Mouse (Mus musculus) brain, embryonic 14.5 days (tissue): ENCODE results near the gene Ero1l.

Source experiments
- CTCF ChIP-seq: fragments of 200-500 bp; IDR thresholded peaks from 2 replicates; pipeline ENCODE4 v1.5.1; 2012; ENCODE audit warnings: inconsistent platforms, mild to moderate bottlenecking, moderate library complexity, borderline replicate concordance; ENCODE audit not compliant: insufficient read depth, insufficient read length; ENCODE audit errors: extremely low read depth
- POLR2A ChIP-seq: fragments of 200-500 bp; IDR thresholded peaks from 2 replicates; pipeline ENCODE4 v1.6.1; 2012; ENCODE audit warnings: mild to moderate bottlenecking, inconsistent platforms, borderline replicate concordance; ENCODE audit not compliant: poor library complexity, insufficient read depth, insufficient read length, severe bottlenecking; ENCODE audit errors: extremely low read depth

DNA sequence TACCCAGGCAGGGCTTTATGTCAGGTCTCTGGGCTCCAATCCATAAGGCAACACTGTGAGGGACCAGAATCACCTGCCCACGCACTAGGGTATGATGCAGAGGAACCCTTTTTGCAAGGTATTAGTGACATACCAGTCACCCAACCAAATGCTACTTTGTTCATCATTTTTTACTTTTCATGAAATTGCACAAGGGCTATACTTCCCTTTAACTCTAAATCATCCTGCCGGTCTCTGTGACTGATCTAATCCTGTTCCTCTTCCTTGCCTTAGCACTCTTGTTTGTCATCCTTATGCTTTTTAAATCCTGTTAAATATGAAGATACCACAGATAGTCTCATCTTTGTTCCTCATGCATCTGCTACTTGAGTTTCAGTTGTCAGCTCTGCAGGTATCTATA, 79.5 kb downstream of the Ero1l start:
- TF ChIP-seq CTCF, result no peak
- TF ChIP-seq POLR2A, result no peak
